Mouse (Mus musculus) right cerebral cortex, postnatal 4 days (tissue): ENCODE data around the gene Tkt.
"Not testable (repeated sequence)": the region's sequence is repeated elsewhere in the genome, so short reads cannot be mapped to it uniquely, and the experiment has no call there.

Experiments
- DNase-seq: peaks from one replicate; pipeline ENCODE4 v3.0.0-alpha.2; 2022

The Tkt gene

GRCm38 (mm10) chr14:30556651-30557050, 8.5 kb downstream of the Tkt start:
- DNase-seq: no peak

- no peak for DNase-seq
These were observed 9.6 kb downstream of the Tkt start for GRCm38 (mm10) chr14:30557730-30558129.

DNA sequence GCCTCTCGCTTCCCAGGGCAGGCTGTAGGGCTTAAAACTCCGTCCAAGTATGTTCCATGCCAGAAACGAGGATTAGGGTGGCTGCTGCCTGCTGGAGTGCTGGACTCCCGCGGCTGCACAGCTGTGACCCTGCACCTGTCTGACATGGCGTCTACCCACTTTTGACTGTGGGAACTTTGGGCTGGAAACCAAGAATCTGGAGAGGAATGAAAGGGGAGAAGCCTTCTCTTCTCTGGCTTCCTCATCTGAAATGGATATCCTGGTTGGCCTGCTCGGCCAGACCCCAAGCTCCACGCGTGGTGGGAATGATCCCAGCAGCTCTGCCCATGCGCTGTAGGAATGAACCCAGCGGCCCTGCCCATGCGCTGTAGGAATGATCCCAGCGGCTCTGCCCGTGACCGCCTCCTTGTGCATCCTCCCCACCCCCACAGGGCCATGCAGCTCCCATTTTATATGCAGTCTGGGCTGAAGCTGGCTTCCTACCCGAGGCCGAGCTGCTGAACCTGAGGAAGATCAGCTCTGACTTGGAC, 11.2 kb downstream of the Tkt start:
- no peak for DNase-seq

GRCm38 (mm10) chr14:30560803-30561389, 12.7 kb downstream of the Tkt start:
- DNase-seq: no peak

GRCm38 (mm10) chr14:30561470-30562187, 13.5 kb downstream of the Tkt start:
- peak; percentile 65 for DNase-seq

- no peak for DNase-seq
These were observed 14.2 kb downstream of the Tkt start for GRCm38 (mm10) chr14:30562343-30562742.

DNA sequence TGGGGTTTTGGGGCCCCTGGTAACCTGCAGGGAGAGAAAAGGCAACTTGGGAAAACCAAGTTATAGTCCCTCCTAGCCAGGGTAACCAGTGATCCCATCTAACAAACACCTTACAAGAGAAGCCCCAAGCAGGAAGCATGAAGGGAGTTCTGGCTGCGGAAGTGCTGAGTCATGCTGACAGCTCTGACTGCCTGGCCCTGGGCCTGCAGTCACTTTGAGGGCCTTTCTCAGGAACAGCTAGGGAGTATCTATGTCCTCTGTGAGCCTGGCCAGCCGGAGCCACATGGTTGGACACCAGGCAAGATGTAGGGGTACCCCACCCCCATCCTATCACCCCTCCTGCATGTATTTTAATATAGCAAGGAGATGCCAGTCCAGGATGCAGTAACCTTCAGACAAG, 16.3 kb downstream of the Tkt start:
- DNase-seq: no peak

DNA sequence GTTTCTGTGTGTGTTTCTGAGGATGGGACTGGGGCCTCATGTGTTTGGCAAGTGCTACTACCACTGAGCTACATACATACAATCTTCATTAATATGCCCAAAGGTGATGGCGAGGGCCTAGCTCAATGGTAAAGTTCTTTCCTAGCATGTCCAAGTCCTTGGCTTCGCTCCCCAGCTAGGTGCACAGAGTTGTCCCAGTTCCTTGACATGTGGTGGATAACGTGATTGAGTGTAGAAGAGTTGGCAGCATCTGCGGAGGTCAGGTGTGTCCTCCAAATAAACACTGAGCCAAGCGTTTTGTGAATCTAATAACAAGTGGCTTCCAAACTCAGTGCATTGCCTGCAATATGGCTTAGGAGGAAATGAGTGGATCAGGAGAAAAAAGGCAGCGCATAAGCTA, 18.2 kb downstream of the Tkt start:
- no peak for DNase-seq

- no peak for DNase-seq
These were observed 19.9 kb downstream of the Tkt start for GRCm38 (mm10) chr14:30568016-30568415.

GRCm38 (mm10) chr14:30570303-30570702, 22.1 kb downstream of the Tkt start:
- no peak for DNase-seq

- no peak for DNase-seq
These were observed 24.1 kb downstream of the Tkt start for GRCm38 (mm10) chr14:30572253-30572652.

DNA sequence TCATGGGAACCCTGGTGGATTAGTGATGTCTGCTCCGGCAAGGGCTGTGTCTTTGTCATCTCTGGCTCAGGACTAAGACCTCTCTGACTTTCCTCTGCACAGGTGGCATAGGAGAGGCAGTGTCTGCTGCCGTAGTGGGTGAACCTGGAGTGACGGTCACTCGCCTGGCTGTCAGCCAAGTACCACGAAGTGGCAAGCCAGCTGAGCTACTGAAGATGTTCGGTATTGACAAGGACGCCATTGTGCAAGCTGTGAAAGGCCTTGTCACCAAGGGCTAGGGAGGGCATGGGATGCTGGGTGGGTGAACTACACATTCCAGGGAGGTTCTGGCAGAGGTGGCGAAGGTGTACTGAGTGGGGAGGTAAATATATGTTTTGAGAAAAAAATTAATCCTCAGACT, 25.1 kb downstream of the Tkt start:
- no peak for DNase-seq

- DNase-seq: peak; percentile 83
These were observed 25.9 kb downstream of the Tkt start for GRCm38 (mm10) chr14:30573983-30574584.

GRCm38 (mm10) chr14:30575791-30576190, 27.6 kb downstream of the Tkt start:
- DNase-seq: no peak

DNA sequence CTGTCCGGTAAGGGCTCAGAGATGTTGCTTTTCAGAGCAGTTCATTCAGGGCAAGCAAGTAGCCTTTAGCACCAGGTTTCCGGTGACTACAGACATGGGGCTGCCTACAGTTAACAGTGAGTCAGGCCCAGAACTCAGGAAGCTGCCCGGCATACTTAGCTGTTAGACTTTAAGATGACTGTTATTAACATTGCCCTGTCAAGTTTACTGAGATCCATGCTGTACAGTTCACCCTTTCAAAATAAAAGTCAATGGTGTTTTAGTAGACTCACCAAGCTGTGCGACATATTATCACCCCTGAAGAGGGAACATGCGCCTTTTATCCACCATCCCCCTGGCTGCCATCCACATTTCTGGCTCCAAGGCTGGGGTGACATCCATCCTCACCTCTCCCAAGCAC, 28.1 kb downstream of the Tkt start:
- no peak for DNase-seq

DNA sequence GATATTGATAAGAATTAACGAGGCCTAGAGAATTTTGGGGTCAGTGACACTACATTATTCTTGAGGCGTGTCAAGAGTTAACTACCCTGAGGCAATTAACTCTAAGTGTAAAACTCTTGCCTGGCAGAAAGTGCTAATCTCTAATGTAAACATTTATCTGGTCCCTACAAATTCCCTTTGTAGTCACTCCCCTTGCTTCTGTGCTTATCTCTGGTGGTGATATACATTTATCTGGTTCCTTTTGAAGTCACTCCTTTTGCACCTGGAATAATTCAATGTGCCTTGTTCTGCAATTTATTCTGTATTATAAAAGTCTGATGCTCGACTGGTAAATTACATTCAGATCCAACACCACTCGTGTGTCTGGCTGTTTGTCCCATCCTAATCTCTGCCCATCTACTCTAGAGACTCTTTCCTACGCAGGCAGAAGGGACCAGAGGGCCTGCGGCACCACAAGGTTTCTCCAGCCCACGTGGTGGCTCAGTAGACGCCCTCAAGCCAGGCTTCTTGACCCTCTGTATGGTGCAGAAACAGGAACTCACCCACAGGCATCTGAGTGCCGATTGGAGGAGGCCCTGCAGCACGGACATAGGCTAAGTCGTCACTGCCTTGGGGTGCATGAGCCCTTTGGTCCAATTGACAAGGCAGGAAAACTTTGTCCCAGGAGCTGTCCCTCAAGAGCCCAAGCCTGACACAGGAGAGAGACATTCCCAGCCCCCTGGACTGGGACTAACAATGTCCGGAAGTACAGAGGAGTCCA, 29.3 kb downstream of the Tkt start:
- DNase-seq: not testable (repeated sequence)

DNA sequence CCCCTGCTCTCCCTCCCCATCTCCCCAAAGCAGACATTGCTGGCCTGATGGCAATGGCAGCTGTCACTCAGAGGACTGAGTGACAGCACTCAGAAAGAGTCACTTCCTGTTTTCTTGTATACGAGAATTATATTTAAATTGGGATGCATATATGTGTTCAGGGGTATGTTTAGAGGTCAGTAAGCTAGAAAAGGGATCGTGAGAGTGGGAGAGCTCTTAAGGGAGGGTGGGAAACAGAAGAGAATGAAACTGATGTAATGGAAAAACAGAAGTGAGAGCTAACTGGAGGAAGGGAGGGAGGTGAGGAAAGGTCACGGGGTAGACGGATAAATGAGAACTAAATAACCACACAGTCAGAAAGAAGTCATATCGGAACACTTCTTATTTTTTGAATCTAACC, 31.0 kb downstream of the Tkt start:
- DNase-seq: no peak

- no peak for DNase-seq
These were observed 31.7 kb downstream of the Tkt start for GRCm38 (mm10) chr14:30579882-30580281.

GRCm38 (mm10) chr14:30581238-30581637, 33.1 kb downstream of the Tkt start:
- no peak for DNase-seq

- no peak for DNase-seq
These were observed 35.9 kb downstream of the Tkt start for GRCm38 (mm10) chr14:30584077-30584476.

GRCm38 (mm10) chr14:30584497-30585251, 36.5 kb downstream of the Tkt start:
- DNase-seq: no peak

DNA sequence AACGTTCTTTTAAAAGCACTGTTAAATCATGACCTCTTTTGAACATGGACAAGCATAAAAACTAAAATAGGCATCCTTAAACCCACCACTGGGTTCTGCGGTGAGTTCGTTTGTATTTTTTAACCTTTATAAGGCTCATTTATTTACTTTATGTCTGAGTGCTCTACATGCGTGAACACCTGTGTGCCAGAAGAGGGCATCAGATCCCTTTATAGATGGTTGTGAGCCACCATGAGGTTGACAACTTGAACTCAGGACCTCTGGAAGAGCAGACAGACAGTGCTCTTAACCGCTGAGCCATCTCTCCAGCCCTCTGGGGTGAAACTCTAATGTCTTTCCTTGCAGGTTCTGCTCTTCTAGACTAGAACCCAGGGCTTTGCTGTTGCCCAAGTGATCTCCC, 37.2 kb downstream of the Tkt start:
- DNase-seq: no peak
